Mouse (Mus musculus): ENCODE data around the gene Fam19a1.

Gene Fam19a1

DNA sequence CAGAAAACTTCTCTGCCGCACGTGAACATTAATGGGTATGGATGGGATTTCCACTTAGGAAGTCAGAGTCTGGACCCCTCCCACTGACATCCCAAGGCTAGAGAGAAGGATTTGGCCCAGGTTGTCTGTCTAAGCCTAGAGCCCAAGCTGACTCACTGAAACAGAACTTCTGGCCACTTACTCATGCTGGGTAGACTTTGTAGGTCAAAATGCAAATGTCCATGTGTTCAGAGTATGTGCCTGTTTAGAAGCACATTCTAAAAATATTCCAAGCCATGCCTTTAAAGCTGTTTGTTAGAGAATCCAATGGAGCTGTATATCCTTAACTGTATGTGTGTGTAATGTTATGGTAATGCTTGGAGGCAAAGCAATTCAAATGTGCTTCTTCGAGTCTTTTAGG, 145.7 kb downstream of the Fam19a1 start:
- DNase-seq (ENCODE audit: low spot score in 2 of 2): no peak

- no peak for DNase-seq (ENCODE audit: low spot score in 2 of 2)
Measured at GRCm38 (mm10) chr6:96266456-96266855, 153.5 kb downstream of the Fam19a1 start.

DNA sequence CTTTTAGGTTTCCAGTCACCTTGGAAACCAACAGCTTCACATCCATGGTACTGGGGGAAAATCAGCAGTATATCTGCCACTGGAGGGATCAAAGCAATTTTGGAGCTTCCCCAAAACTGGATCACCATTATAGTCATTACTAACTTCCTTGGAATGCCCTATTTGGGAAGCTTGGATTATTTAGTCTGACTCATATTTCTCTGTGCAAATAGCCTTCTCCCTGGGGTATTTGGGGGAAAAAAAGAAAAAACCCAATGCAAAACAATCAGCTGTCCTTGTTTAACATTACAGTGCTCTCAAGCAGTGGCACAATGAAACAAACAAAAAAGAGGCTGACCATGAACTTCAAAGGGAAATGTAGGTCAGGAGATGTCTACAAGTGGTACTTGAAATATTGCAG, 155.8 kb downstream of the Fam19a1 start:
- no peak for DNase-seq (ENCODE audit: low spot score in 2 of 2)

DNA sequence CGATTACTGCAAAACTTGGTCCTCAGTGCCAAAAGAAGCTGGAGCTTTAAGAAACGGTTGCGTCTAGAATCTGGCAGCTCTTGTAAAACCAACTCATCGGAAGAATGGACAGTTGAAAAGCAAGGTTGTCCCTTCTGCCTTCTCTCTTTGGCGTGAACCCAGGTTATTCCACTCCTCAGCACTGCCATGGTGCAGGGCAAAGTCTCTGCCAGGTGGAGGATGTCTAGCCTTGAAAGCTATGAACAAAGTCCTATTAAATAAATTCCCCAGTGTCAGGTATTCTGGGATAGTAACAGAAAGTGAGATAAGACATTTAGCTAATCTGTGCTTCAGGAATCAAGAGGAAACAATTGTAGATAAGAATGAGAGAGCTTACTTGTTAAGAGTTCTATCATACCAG, 157.5 kb downstream of the Fam19a1 start:
- no peak for DNase-seq (ENCODE audit: low spot score in 2 of 2)

- DNase-seq (ENCODE audit: low spot score in 2 of 2): no peak
Measured at GRCm38 (mm10) chr6:96283731-96284130, 170.8 kb downstream of the Fam19a1 start.

- no peak for DNase-seq (ENCODE audit: low spot score in 2 of 2)
Measured at GRCm38 (mm10) chr6:96284590-96284989, 171.6 kb downstream of the Fam19a1 start.

- no peak for DNase-seq (ENCODE audit: low spot score in 2 of 2)
Measured at GRCm38 (mm10) chr6:96286276-96286675, 173.3 kb downstream of the Fam19a1 start.

DNA sequence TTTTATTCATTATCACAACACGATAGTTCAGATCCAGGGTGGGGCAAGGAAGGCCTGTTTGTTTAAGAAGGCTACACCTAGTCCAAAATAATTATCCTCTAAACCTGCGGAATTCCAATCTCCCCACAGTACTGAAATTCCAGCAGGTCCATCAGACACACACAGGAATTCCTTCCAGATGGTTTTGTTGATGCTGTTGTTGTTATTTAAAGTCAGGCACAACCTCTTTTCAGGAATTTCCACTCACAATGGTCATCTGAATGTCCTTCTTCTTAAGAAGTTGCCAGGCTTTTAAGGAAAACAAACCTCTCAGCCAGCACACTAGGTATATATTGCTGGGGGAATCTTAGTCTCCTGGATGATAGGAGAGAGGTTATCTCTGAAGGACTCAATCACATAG, 174.4 kb downstream of the Fam19a1 start:
- DNase-seq (ENCODE audit: low spot score in 2 of 2): no peak

DNA sequence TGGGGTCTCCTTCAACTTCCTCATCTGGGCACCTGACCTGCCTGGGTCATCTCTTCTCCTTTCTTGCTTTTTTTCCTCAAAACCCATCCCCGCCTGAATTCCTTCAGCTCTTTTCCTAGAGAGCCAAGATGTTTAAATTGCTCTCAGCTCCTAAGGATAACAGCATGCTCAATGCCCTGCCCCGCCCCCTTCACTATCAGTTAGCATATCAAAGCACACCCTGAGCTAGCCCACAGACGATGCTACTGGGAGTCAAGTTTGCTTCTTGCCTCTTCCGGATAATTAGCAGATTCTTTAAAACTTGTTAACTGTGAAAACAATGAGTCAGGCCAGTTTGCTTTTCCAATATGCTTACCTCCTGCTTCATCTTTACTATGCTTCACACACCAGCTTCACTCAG, 176.7 kb downstream of the Fam19a1 start:
- no peak for DNase-seq (ENCODE audit: low spot score in 2 of 2)

- no peak for DNase-seq (ENCODE audit: low spot score in 2 of 2)
Measured at GRCm38 (mm10) chr6:96347491-96347890, 234.5 kb downstream of the Fam19a1 start.

- DNase-seq (ENCODE audit: low spot score in 2 of 2): no peak
Measured at GRCm38 (mm10) chr6:96349446-96350025, 236.6 kb downstream of the Fam19a1 start.

GRCm38 (mm10) chr6:96369544-96369943, 256.6 kb downstream of the Fam19a1 start:
- no peak for DNase-seq (ENCODE audit: low spot score in 2 of 2)

- DNase-seq (ENCODE audit: low spot score in 2 of 2): no peak
Measured at GRCm38 (mm10) chr6:96372848-96373247, 259.9 kb downstream of the Fam19a1 start.

DNA sequence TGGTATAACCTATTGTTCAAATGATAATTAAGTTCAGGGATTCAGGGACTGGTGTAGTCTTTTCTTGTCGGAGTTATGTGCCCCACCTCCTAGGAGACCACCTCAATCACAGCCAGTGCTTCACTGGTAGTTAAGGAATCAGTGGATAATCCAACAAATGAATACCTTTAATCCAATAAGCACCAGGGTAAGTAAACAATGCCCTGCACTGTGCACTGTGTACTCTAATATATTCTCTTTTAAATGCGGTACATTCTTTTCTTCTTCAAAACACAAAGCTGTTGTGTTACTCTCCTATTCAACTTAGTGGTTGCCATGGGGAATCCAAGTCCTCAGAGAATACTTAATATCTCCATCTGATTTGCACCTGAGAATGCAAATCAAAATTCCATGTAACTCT, 260.3 kb downstream of the Fam19a1 start:
- DNase-seq (ENCODE audit: low spot score in 2 of 2): no peak

GRCm38 (mm10) chr6:96376773-96377172, 263.8 kb downstream of the Fam19a1 start:
- DNase-seq (ENCODE audit: low spot score in 2 of 2): no peak

- no peak for DNase-seq (ENCODE audit: low spot score in 2 of 2)
Measured at GRCm38 (mm10) chr6:96379229-96379628, 266.3 kb downstream of the Fam19a1 start.

DNA sequence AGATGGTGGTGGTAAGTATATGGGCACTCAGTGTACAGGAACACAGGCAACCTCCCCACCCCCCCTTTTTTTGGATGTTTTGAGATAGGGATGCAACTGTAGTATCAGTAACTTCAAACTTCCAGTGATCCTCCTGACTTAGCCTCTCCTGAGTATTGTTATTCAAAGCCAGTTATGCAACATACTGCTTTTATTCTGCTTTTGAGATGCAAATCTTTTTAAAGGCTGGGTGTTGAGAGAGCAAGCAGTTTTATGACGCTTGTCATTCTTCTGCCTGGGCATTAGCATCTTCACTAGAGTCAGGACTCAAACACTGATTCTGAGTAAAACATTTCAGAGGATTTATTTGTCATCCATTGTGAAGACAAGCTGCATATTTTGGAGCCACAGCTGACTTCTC, 271.5 kb downstream of the Fam19a1 start:
- DNase-seq (ENCODE audit: low spot score in 2 of 2): no peak

- no peak for DNase-seq (ENCODE audit: low spot score in 2 of 2)
Measured at GRCm38 (mm10) chr6:96418866-96419265, 305.9 kb downstream of the Fam19a1 start.

GRCm38 (mm10) chr6:96419704-96420382, 306.9 kb downstream of the Fam19a1 start:
- DNase-seq (ENCODE audit: low spot score in 2 of 2): no peak

- DNase-seq (ENCODE audit: low spot score in 2 of 2): no peak
Measured at GRCm38 (mm10) chr6:96420515-96420914, 307.6 kb downstream of the Fam19a1 start.

DNA sequence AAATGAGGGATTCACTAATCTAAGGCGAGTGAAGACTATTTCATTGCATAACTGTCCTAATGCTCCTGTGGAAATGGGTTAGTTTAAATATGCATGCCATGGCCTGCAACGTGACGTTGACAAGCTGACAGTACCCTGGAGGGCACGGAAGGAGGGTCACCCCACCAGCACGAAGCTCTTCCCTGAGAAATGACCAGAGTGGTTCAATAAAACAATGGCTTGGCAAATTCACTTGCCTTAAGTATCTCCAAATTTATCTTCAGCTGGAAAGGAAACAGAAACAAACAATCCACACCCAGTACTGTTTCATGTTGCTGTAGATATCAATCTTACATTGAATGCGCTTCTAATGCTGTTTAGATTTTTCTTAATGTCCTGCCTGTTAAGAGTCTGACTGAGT, 316.4 kb downstream of the Fam19a1 start:
- no peak for DNase-seq (ENCODE audit: low spot score in 2 of 2)

DNA sequence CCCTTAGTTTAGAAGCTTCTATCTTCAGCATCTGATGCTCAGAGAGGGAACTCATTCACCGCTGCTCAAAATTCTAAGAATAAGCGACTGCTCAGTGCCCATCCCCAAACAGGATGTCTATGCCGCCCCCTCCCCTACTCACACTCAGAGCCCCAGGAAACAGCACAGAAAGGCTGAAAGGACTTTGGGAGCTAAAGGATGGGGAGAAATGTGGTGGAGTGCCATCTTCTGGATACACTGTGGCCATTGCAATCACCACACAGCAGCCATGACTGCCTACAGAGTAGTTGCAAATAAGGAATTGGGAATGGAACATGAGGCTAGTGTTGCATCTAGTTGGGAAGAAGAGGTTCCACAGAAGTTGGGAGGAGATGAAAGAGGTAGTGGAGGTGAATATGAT, 319.4 kb downstream of the Fam19a1 start:
- no peak for DNase-seq (ENCODE audit: low spot score in 2 of 2)

DNA sequence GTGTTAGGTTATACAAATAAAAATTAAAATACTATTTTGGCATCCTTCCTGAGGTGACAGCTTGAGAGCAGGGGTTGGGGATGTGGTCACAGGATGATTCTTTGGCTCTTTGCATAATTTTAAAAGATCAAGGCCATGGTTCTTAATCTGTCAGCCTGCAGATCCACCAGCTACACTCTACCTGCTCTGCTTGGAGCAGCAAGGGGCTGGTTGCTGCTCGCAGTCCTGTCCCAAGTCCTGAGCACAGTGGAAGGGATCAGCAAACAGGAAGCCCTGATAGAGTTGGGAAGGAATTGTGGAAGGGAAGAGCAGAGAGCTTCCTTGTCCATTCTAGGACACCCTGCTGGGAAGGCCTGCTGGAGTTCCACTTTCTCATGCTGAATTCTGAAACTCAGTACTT, 320.9 kb downstream of the Fam19a1 start:
- DNase-seq (ENCODE audit: low spot score in 2 of 2): no peak

- no peak for DNase-seq (ENCODE audit: low spot score in 2 of 2)
Measured at GRCm38 (mm10) chr6:96435545-96435944, 322.6 kb downstream of the Fam19a1 start.

Measured in urinary bladder, adult 18-20 months (tissue).